Mouse (Mus musculus) testis, adult 2 months (tissue): ENCODE results near the gene Ltb.

ENCODE experiments used
- CTCF ChIP-seq: fragments of 200-500 bp; IDR thresholded peaks from 2 replicates; pipeline ENCODE4 v1.5.1; 2012; ENCODE audit warnings: low read depth, mild to moderate bottlenecking, inconsistent platforms, low read length, moderate library complexity; ENCODE audit not compliant: control insufficient read depth, insufficient read depth, insufficient replicate concordance
- POLR2A ChIP-seq: fragments of 200-500 bp; IDR thresholded peaks from 2 replicates; pipeline ENCODE4 v1.6.1; 2012; ENCODE audit warnings: low read depth, mild to moderate bottlenecking, inconsistent platforms, low read length, moderate library complexity; ENCODE audit not compliant: control insufficient read depth

DNA sequence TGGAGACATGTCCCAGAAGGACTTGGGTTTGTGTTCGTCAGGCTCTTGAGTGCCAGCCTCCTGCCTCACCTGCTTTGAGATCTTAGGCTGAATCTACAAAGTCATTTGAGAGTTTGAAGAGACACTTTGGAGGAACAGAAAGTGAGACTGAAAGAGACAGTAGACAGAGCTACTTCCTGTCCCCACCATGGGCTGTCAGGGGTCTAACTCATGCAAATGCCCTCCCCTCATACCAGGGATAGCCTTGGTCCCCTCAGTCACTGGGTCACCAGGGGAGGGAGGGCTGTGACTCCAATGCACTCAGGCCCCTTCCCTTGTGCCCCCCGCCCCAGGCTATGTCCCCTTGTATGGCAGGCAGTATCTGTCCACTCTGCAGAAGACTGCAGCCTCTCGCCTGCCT is 20.9 kb upstream of the Ltb start:
- TF ChIP-seq CTCF (no peak), POLR2A (no peak)
